Mouse (Mus musculus) cerebellum, adult 8-10 months (tissue): ENCODE measurements around the gene Edil3.
"Not testable (repeated sequence)": the region's sequence is repeated elsewhere in the genome, so short reads cannot be mapped to it uniquely, and the experiment has no call there.

Source experiments
- DNase-seq: peaks from one replicate; pipeline ENCODE4 v3.0.0; 2022

Gene Edil3

DNA sequence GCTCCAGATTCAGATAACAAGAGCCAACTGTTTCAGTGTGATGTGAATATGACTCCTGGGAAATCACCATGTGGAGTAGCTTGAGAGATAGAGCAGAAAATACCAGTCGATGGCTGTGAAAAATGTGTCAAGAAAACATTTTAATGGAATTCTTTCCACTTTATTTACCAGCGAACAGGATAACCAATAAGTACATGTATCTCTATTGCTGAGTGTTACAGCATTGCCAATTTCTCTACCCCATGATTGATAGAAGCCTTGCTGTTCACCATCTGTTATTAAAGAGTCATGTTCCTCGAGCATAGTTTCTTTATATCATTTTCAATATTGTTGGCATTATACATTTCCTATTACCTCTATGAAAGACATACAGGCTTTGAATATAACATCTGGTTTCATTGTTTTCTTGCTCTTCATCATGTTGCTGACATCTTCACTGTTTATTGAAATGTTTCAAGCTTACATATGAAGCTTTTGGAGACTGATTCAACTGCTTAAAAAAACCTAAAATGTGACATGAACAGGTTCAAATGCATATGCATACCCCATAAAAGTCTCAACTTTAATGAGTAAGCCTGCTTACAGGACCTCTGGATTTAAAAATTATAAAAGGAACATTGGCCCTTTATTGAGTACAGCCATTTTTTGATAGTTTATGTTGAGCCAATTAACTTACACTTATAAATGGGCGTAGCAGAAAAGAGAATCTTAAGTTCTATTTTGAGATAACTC is 186.6 kb downstream of the Edil3 start:
- no peak for DNase-seq

DNA sequence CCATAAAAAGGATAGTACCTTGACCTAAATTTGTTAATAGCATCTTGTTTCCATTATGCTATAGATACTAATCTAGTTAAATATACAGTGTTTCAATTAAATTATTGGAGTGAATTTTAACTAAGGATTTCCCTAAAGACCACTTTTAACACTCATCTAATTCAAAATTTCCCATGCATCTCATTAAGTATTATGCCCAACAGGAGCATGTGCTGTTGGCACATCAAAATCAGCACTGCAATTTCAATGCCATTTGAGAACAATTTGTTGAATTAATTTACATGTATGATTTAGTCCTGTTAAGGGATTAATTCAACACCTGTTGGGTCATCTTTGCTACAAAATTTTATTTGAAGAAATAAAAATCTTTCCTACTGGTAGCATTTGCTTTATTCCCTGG is 191.2 kb downstream of the Edil3 start:
- DNase-seq, result no peak

DNA sequence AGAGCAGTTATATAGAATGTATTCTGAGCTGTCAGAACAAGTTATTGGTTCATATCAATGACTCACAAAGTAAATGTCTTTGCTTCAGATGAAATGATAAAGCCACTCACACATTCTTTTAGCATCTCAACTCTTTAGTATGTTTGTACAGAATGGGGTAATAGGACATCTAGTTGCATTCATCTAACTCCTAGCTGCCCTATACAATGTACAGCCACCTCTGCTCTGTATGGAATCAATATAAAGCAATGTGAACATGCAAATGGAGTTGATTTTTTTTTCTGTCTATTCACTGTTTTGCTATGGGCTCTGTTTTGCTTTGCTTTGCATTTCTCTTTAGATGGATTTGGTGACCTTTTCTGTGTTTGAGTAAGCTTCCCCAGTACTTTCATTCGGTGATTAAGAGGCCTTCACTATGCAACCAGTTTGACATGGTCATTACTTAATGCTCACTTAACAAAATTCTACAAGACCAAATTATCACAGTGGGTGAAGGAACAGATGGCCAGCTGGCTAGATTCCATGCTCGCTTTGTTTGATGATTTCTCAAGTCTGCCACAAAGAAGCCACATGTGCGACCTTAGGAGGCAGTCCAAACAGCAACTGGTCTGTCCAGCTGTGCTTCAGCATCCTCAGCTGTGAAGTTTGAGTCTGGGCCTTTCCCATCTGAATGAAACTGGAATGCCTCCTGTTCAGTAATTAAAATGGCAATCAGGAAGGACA is 208.7 kb downstream of the Edil3 start:
- no peak for DNase-seq

DNA sequence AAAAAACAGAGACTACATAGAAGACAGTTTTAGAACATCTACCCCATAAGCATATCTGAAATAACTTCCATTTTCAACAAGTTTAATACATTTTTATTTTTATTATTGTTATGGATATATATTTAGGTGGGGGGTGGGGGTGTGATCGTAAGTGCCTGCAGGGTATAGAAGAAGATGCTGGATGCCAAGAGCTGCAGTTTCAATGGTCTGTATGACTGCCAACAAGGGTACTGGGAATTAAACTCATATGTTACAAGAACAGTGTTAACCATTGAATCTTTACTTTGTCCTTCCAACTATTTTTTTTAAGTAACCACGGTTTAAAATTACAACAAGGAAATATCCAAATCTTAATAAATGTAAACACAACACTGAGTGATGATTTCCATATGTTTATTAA is 214.4 kb downstream of the Edil3 start:
- DNase-seq, result no peak

GRCm38 (mm10) chr13:89041495-89041894 is 220.2 kb downstream of the Edil3 start:
- DNase-seq, result no peak

GRCm38 (mm10) chr13:89070132-89070531 is 248.9 kb downstream of the Edil3 start:
- not testable (repeated sequence) for DNase-seq

- no peak for DNase-seq
These were observed 254.9 kb downstream of the Edil3 start for GRCm38 (mm10) chr13:89076212-89076611.

GRCm38 (mm10) chr13:89105889-89106288 is 284.6 kb downstream of the Edil3 start:
- DNase-seq, result no peak

DNA sequence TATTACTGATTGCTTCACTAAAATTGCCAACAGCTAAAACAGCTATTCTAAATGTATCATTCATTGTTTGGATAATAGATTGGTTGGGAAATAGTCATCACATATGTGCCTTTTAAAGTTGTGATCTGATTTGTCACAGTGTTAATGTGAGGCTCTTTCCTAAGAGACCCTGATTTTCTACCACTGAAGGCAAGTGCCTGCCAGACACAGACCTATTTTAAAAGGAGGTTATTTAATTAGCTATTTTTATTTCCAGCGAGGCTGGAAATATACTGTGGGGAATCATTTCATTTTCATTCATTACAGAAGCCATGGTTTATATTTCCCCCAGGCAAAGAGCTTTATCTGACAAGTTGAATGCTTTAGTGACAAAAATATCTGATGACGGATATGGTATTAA is 296.3 kb downstream of the Edil3 start:
- DNase-seq, result no peak

GRCm38 (mm10) chr13:89119809-89120208 is 298.5 kb downstream of the Edil3 start:
- no peak for DNase-seq

- DNase-seq, result no peak
These were observed 301.4 kb downstream of the Edil3 start for GRCm38 (mm10) chr13:89122511-89123253.

DNA sequence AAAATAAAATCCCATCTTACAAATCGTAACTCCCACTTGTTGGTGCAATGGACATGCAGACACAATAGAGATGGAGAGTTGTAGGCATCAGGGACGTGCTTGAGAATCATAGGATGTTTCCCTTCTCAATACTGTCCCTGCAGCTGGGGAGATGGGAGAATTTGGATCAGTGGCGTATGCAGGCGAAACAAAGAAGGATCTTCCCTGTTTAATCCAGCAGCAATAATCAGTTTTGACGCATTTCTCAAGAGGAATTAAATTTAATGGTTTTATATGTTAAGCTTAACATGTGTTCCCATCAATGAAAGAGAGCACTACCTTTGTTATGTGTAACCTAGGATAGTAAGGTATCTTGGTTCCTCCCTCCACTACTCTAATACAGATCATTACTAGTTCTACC is 302.1 kb downstream of the Edil3 start:
- DNase-seq, result no peak

- DNase-seq, result no peak
These were observed 324.8 kb downstream of the Edil3 start for GRCm38 (mm10) chr13:89146056-89146547.

GRCm38 (mm10) chr13:89151878-89152277 is 330.6 kb downstream of the Edil3 start:
- DNase-seq, result no peak

GRCm38 (mm10) chr13:89167960-89168359 is 346.7 kb downstream of the Edil3 start:
- no peak for DNase-seq

DNA sequence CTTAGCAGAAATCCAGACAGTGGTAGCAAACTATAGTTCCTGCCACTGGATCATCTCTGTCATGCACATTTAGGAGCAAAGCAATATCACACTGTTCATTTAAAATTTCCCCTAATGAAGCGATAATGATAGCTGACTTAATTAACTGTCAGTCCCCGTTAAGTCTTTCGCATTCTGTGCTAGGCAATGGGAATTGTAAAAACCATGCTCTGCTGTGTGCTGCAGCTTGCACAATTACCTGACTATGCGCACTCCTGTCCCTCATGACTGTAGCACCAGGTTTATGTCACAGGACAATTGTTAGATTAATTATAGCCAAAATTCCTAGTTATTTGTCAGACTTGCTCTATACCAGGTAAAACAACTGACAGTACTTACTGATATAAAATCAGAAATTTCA is 348.8 kb downstream of the Edil3 start:
- DNase-seq, result no peak

- no peak for DNase-seq
These were observed 353.9 kb downstream of the Edil3 start for GRCm38 (mm10) chr13:89175154-89175553.

GRCm38 (mm10) chr13:89189051-89189450 is 367.8 kb downstream of the Edil3 start:
- DNase-seq, result no peak

DNA sequence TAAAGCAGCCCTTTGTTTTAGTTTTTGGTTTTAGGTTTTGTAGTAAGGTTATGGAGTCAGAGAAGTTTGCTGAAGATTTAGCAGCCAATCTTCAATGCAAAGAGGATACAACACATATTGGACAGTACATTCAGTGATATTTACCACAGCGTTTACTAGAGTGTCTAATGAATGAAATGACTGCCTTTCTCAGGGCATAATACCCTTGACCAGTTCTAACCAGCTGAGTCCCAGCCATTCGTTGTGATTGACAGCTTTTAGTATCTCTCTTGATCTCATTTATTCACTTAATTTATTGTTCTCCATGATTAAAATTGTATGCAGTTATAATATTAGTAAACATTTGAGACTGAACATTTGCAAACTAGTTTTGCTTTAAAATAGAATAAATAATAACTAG is 375.7 kb downstream of the Edil3 start:
- DNase-seq, result no peak

GRCm38 (mm10) chr13:89199275-89199674 is 378.0 kb downstream of the Edil3 start:
- no peak for DNase-seq

DNA sequence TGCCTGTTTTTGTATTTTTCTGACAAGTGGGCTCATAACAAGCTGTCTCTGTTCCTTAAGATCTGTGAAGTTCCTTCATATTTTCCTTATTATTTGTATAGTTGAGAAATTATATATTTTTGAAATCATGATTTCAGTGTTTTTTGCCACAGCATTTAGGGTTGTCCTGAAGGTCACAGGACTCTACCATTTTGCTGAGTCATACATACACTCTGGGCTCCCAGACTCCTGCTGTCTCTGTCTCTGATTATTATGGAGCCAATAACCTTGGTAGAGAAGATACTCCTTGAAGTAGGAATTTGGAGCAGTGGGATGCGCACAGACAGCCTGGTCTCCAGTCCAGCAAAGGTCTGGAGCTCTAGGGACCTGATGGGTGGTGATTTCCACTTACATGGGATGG is 416.8 kb downstream of the Edil3 start:
- DNase-seq, result no peak

DNA sequence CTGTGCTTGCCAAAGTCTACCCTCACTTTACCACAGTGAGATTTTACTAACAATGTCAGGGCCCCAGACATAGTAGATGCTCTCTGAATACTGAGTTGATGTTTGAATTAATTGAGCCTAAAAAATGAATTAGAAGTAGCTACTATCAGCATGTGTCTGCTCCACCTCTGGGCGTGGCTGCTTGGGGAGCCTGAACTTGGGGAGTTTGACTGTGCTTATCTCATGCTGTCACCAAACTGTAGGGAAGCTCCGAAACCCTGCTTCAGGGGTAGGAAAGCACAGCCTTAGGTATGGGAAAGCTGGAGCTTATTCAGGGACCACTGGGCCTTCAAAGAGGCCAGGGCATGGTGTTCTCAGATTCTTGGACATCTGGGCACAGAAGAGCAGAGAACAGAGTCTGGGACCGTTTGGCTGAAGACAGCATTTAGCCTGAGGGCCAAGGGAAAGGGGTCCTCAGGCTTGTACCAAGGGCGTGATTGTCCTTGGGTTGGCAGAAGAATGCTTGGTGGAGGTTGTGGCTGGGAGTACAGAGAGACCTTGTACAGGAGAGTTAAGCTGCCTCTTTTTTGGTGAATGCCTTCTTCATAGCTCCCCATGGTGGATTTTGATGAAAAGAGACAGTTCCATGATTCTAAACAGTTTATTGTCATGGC is 432.8 kb downstream of the Edil3 start:
- no peak for DNase-seq

- DNase-seq, result no peak
These were observed 435.6 kb downstream of the Edil3 start for GRCm38 (mm10) chr13:89256906-89257305.
